Mouse (Mus musculus): ENCODE results near the gene Cntn1. TPM values are rescaled to one million over a fixed set of nuclear protein-coding genes. Genes with fewer than 3 reads are reported as not detected.
A peak's percentile ranks its signal among the peaks of the same experiment; 100 is the strongest.

The Cntn1 gene
- total RNA-seq, 1 experiment from 2014 or later = not detected

DNA sequence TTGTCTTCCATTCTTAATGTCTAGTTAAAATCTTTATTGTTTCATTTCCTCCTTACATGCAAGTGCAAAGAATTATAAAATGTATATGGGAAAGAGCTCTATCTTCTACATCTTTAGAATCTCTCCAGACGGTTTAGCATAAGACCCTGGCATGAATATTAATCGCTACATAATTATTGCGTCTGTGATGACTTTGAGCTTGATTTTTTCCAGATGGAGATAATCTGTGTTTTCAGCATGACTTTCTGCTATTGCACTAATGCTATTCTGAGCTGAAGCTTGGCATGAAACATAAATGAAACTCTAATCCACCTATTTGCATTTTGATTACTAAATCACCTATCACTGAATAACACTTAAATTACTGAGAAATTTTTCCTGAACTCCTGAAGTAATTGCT, 82.0 kb downstream of the Cntn1 start:
- no peak for ATAC-seq (replicated peaks; ENCODE audit: low read depth, poor library complexity, severe bottlenecking)

DNA sequence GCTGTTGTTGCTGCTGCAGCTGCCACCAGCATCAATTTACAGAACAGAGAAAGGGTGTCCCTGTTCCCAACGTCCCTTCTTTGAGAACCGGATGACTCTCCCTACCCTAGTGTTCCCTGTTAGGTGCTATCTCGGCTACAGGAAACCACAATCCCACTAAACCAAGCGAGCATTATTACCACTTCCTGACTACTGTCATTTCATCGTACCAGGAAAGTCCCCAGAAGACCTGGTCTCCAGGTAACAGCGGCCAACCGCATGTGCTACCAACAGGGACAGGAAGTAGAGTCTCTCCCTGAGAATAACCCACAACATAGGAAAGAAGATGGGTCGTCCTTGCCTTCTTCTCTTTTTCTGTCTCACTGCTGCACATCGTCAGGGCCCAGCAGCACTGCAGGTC, 83.3 kb downstream of the Cntn1 start:
- ATAC-seq (replicated peaks; ENCODE audit: low read depth, poor library complexity, severe bottlenecking) = peak; percentile 50; the same call in 1 of the 2 replicates

DNA sequence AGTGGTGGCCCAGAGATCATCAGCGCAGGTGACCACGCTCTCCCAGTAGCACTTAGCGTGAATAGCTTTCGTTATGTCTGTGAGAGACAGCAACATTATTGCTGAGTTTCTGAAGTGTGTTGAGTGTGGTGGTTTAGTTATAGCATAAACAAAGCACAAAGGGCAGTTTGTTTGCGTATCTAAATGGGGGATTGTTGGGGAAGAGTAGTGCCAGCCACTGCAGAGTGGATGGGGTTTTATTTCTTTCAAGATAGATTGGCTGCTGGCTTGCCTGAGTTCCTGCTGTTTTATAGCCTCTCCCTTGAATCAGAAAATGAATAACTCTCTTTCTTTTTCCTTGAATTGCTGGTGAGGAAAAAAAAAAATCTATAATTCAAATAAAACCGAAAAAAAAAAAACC, 86.1 kb downstream of the Cntn1 start:
- no peak for ATAC-seq (replicated peaks; ENCODE audit: low read depth, poor library complexity, severe bottlenecking)

DNA sequence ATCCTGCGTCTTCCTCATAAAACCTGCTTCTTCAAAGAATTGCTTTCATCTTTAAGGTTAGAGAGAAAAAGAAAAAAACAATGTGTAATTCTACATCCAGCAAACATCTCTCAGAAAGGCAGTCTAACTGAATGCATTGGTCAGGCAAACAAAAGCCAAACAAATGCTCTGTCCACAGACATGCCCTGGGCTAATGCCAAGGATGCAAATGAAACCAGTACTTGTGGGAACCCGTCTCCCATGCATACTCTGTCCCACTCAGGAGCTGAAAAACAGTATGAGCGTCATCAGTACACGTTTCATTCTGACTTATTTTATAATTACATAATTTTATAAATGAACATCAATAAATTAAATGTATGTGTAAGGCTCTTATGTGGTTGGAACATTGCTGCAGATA, 91.0 kb downstream of the Cntn1 start:
- ATAC-seq (replicated peaks; ENCODE audit: low read depth, poor library complexity, severe bottlenecking) = no peak

DNA sequence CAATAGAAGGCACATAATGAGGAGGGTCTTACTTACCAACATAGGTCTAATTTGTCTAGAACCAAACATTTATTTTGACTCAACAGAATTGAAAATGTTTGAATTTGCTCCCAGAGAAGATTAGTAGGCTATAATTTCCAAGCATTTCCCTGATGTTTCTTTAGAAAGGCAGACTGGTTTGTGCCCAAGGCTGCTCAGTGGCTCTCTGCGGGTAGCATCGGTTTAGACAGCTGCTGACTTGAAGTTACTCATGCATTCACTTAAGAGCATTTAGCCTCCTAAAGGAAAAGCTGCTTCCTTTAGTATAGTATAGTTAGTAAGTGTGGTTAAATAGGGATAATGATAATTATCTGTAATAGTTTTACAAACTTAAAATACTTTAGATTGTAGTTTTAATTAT, 104.0 kb downstream of the Cntn1 start:
- ATAC-seq (replicated peaks; ENCODE audit: low read depth, poor library complexity, severe bottlenecking) = no peak

DNA sequence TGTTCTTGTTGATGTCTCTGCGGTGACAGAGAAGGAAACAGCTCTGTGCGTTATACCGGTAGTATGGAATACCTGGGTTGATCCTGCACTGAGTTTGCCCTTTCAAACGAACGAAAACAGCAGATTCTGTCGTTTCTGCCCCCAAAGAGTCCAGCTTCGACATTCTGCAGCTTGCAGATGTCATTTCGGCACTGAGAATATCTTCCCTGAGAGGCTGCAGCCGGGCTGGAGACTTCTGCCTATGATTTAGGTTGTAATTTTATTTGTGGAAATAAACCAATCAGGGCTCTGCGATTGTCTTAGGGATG, 109.8 kb downstream of the Cntn1 start:
- ATAC-seq (replicated peaks; ENCODE audit: low read depth, poor library complexity, severe bottlenecking) = no peak

DNA sequence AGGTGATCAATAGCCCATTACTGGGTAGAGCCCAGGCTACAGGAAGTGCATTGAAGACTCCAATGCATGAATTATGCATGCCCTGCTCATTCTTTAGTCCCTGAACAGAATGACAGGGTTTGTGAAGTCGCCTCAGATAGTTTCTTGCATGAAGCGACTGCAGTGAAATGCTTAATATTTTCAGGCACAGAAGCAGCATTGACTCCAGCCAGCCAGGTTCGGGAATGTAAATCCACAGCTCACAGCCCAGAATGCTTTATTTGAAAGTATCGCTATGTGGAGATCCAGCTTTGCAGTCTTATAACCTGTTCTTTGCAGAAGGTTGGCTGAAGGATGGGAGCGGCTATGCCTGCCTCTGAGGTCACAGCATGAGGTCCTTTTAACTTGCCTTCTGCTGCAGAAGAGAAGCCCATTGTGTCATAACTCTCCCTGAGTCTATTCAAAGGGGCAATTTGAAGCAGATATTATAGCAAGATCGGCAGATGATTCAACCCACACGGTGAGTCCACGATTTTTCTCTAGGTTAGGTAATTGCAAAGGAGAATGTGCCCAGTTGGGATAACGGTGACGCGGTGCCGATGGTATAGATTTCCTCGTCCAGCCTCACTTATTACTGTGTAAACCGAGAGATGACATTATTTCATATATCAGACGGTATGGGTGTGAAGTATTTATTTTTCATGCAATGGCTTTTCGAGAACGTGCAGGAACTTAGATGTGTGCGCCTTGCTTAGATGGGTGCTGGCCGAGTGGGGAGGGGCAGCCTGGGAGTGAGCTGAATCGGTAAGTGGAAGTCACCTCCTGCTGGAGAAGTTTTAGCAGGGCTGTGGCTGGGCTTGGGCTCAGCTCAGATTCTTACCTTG, 110.4 kb downstream of the Cntn1 start:
- no peak for ATAC-seq (replicated peaks; ENCODE audit: low read depth, poor library complexity, severe bottlenecking)

DNA sequence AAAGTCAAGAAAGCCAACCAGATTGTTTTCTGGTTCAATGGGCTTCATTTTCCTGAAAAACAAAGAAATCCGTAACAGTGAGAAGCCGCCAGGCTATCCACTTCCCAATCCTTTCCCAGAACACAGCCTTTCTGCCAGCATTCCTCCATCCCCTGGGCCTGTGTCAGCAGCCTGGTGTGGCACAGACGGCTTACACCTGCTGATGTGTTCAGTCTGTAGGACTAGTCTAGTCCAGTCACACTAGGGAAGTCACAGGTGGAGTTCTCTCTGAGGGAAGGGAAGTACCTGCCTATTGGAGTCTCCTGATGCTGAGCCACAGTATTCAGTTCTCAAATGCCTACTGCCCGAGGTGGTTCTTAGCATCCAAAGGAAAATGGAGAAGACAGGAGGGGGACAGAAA, 111.9 kb downstream of the Cntn1 start:
- no peak for ATAC-seq (replicated peaks; ENCODE audit: low read depth, poor library complexity, severe bottlenecking)

DNA sequence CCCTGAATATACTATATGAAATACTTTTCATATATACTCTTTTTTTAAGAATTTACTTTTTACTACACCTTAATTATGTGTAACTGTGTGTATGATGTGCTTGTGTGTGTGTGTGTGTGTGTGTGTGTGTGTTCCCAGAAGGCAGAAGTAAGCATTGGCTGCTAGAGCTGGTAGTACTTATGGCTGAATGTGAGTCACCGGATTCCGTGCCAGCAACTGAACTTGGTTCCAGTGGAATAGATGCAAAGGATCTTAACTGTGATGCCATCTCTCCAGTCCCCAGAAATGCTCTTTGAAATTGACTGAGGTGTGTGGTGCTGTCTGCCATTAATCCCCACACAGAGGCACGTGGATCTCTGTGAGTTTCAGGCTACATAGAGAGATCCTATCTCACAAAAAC, 113.2 kb downstream of the Cntn1 start:
- no peak for ATAC-seq (replicated peaks; ENCODE audit: low read depth, poor library complexity, severe bottlenecking)

DNA sequence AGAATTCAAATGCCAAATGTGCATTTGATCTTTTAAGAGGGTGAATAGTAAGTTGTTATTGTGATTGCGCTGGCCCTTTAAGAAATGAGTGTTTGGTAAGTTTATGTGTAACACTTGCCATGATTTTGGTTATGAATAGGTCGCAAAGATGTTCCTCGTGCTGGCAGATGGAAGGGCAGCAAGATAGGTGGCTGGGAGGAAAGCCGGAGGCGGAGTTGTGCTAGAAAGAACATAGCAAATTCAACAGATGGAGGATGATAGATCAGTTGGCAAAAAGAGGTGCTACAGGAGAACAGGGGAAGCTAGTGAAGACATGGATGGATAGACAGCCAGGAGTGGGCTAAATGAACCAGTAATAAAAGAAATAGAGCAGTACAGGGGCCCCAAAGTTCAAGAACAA, 115.3 kb downstream of the Cntn1 start:
- ATAC-seq (replicated peaks; ENCODE audit: low read depth, poor library complexity, severe bottlenecking) = no peak

DNA sequence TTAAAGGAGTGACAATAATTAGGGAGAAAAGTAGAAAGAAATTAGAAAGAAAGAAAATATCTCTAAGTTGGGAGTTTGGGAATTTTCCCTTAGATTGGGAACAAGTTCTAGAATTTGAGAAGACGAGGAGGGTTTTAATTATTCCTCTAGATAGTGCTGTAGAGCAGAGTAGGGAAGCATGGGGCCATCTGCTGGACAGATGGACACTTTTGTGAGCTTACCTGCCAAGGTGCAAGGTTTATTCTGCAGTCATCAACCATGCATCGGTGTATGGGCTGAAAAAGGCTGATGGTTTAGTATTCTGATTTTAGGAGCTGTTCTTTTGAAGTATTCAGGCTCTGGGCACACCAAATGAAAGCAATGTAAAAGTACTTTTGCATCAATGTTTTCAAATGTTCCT, 124.8 kb downstream of the Cntn1 start:
- ATAC-seq (replicated peaks; ENCODE audit: low read depth, poor library complexity, severe bottlenecking) = no peak

DNA sequence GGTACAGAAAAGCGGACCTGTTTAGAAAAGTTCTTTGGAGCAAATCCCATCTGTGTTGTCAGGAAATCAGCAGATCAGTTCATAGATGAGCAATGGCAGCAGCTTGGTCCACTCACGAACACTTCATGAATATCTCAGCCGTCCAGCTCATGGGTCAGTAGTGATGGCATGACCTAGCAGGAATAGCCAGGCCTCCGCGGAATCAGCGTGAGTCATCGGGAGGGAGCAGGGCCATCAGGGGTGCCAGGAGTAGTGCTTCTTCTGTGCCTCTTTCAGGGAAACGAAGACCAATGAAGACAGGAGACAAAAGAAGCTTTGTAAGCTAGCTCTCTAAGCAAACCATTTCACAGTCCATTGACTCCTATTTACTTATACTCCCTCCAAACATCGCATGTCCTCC, 126.4 kb downstream of the Cntn1 start:
- no peak for ATAC-seq (replicated peaks; ENCODE audit: low read depth, poor library complexity, severe bottlenecking)

DNA sequence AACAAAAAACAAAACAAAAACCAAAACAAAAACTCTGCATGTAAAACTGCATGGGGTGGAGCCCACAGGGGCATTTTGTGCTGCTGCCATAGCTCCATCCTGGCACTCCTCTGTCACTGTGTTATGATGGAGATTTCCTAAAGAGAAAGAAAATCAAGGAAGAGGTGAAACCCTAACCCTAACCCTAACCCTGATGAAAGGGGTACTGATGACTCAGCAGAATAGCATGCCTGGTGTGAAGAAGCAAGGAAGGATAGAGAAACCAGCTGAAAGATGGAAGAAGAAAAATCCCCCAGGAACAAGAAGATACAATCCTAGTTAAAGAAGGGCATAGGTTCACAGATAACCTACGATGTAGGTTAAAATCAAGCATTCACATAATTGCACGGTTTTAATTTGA, 134.5 kb downstream of the Cntn1 start:
- ATAC-seq (replicated peaks; ENCODE audit: low read depth, poor library complexity, severe bottlenecking) = no peak

DNA sequence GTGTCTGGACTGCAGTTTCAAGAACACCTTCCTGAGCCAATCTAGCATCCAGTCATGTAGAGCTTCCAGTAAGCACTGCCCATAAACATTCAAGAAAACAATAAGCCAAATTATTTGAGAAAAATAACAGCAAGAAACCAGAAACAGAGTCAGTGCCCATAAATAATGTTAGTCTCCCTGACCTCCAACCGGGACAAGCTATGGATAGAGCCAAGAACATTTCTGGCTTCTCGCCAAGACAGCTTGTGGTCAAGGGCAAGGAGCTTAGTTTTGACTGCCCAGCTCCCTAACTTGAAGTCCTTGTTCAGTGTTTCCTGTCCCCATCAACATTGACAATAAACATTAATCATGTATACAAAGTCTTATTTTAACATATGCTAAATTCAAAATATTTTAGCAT, 139.0 kb downstream of the Cntn1 start:
- ATAC-seq (replicated peaks; ENCODE audit: low read depth, poor library complexity, severe bottlenecking) = no peak

DNA sequence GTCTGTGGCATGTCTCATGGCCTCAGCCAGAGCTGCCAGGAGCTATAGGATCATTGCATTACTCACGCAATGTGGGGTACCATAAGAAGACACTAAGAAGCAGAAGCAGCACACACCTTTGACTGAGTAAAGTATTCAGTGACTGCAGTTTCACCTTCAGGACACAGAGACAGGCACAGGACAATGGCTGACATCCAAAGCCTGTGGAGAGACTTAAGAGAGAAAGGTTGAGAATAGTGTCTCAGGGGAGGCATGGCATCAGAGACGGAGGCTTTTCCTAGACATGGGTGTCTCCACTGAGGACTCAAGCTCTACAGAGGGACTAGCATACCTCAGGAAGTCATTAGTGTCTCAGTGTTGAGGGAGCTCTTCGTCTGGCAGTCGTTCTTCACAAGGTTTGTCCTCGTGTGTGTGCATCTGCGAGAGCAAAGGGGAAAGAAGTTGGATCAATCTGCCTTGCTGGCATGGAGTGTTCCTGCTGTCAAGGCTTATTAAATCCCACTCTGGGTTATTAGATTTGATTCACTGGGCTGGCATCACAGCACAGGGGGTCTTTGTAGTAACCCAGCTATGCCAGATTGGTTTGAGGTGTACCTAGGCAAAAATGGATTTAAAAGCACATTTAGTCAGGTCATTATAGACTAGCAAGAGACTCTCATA, 149.5 kb downstream of the Cntn1 start:
- ATAC-seq (replicated peaks; ENCODE audit: low read depth, poor library complexity, severe bottlenecking) = no peak

DNA sequence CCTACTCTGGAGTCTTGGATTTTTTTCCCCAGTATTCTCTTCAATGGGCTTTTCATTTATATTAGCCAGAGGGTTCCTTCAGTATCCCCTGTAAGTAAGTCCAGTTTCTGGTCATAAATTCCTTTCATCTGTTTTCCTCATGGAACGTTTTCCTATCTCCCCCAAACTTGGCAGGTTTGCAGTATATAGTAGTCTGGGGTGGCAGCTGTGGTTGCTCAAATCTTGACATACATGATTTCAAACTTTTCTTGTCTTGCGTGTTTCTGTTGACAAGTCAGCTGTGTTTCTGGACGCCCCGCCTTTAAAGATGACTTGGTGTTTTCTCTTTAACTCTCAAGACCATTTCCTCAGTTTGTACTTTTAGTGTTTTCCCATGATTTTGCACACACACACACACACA, 155.7 kb downstream of the Cntn1 start:
- no peak for ATAC-seq (replicated peaks; ENCODE audit: low read depth, poor library complexity, severe bottlenecking)

DNA sequence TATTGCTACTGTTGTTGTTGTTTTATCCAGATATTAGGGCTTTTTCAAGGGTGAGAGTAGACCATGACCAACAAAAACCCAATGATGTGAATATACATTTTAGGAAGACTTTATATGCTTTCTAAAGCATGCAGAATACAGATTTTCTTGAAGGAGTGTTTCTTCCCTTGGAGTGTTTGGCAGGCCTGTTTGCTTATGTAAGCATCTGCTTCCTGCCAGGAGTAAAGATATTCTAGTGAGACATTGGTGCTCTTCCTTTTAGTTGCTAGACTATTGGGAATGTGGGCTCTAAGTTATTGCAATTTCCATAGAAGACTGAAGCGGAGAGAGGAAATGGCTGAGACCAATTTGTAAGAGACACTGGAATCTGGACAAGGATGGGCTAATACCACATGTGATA, 158.8 kb downstream of the Cntn1 start:
- no peak for ATAC-seq (replicated peaks; ENCODE audit: low read depth, poor library complexity, severe bottlenecking)

DNA sequence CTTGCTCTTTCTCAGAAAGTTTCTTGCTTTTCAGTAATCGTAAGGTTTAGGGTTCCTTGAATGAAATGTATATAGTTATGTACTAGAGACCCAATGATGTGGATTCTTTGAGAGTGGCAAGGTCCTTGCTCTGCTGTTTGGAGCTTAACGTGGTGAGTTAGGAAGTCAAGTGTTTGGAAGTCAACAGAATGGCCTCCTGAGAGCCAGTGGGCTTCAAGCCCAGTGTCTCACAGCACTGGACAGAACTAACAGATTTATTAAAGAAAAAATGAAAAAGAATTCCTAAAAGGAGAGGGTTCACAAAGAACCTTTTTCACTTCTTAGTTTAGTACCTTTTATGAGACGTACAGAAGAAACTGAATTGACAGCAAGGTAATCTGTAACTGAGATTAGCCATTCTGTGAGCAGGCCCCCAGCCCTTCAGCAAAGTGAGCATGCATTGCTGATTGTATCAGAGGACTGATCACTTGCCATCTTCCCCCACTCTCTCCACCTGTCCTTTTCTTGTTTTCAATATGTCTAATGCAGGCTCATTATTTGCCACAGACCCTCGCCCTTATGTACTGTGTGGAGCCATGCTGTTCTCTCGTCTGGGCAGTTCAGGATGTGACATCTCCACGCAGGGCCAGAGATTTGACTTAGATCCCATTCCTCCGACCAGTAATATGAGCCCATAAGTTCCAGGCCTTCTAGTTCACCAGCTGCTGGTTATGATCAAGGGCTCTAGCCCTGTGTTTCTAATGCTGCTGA, 159.7 kb downstream of the Cntn1 start:
- no peak for ATAC-seq (replicated peaks; ENCODE audit: low read depth, poor library complexity, severe bottlenecking)

DNA sequence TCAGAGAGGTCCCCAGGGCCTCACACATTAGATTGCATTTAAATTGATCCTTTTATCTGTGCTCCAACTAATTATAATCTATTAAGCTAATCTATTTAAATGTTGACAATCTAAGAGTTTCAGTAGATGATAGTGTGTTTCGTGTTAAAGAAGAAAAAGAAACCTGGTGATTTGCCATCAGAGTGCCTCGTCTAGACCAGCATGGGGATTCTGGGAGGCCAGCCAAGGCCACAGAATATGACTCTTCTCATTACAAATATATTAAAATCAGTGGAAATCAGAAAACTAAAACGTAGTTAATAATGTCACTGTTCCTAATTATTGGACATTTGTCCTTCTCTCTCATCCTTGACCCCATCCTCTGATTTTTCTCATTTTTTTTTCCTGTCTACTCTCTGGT, 164.9 kb downstream of the Cntn1 start:
- ATAC-seq (replicated peaks; ENCODE audit: low read depth, poor library complexity, severe bottlenecking) = no peak

DNA sequence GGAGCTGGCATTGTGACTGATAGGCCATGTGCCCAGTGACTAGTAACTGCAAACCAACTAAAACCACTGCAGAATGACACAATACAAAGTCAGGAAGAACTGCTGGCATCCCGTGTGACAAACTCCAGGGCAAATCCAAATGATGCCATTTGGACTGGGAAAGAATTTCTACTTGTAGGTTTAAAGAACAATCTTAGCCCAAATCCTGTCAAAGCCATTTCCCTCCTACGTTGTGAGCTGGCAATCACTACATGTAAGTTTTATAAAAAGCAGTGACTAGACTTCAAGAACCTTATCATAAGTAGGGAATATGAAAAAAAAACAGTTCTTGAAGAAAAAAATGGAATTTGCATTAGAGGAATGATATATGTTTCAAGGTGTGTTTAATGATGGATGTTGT, 170.5 kb downstream of the Cntn1 start:
- ATAC-seq (replicated peaks; ENCODE audit: low read depth, poor library complexity, severe bottlenecking) = no peak

DNA sequence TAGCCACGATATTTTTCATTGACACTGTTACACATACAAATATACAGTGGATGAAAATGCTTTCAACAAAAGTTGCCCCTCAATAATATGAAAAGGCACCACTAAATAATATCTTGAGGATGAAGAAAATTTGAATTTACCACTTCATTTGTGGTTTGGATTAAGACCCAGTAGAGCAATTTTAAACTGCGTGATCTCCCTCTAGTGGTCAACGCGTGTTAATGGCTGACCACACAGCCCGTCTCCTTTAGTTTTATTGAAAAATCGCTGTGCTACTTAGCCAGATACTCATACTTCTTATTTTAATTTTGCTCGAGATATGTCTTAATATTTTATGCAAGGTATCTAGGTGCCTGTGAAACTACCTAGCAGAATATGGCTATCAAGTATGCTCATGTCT, 180.4 kb downstream of the Cntn1 start:
- peak; percentile 79 for ATAC-seq (replicated peaks; ENCODE audit: low read depth, poor library complexity, severe bottlenecking)
